Mouse (Mus musculus) midbrain, embryonic 13.5 days (tissue): ENCODE data around the gene Smg9. TPM values are rescaled to one million over a fixed set of nuclear protein-coding genes. Genes with fewer than 3 reads are reported as not detected.

Experiments used
- ATAC-seq: fragments of 200-750 bp; cut with Nextera tagmentation; 2 replicates; pipeline ENCODE4 v1.8.0; 2017; ENCODE audit warnings: mild to moderate bottlenecking, moderate TSS enrichment, moderate library complexity
- H3K27ac ChIP-seq: fragments of 300-500 bp; sonication (generic); 2 replicates; pipeline ENCODE4 v1.5.1; 2015; ENCODE audit warnings: inconsistent platforms, mild to moderate bottlenecking, moderate library complexity
- H3K27me3 ChIP-seq: fragments of 300-500 bp; sonication (generic); 2 replicates; pipeline ENCODE4 v1.6.1; 2015; ENCODE audit warnings: mild to moderate bottlenecking, inconsistent platforms
- H3K36me3 ChIP-seq: fragments of 300-500 bp; sonication (generic); 2 replicates; pipeline ENCODE4 v1.6.1; 2015; ENCODE audit warnings: mild to moderate bottlenecking, inconsistent platforms
- H3K4me1 ChIP-seq: fragments of 300-500 bp; sonication (generic); replicated peaks from 2 replicates; pipeline ENCODE4 v1.6.1; 2015; ENCODE audit warnings: inconsistent platforms
- H3K4me2 ChIP-seq: fragments of 300-500 bp; sonication (generic); replicated peaks from 2 replicates; pipeline ENCODE4 v1.6.1; 2015; ENCODE audit warnings: moderate library complexity, mild to moderate bottlenecking, inconsistent platforms
- H3K4me3 ChIP-seq: fragments of 300-500 bp; sonication (generic); replicated peaks from 2 replicates; pipeline ENCODE4 v1.5.1; 2015; ENCODE audit warnings: mild to moderate bottlenecking, inconsistent platforms
- H3K9ac ChIP-seq: fragments of 300-500 bp; sonication (generic); replicated peaks from 2 replicates; pipeline ENCODE4 v1.6.1; 2015; ENCODE audit warnings: mild to moderate bottlenecking, inconsistent platforms
- H3K9me3 ChIP-seq: fragments of 300-500 bp; sonication (generic); 2 replicates; pipeline ENCODE4 v1.6.1; 2016; ENCODE audit warnings: mild to moderate bottlenecking, inconsistent platforms
- WGBS: fragments of 180-500 bp; shearing (Covaris S2); methylation state at CpG from one replicate; pipeline ENCODE4 v1.1.7; 2015; 5-methylcytosine and 5-hydroxymethylcytosine counted together
- polyA plus RNA-seq: library from polyadenylated mRNA; unstranded; fragments of >200 nt; fragmentation: Nextera tagmentation; extraction: Ambion mirVana; gene quantifications from 2 replicates; pipeline ENCODE4 v1.2.1, GENCODE M21; 2015

Gene Smg9
- polyA plus RNA-seq = 32.9 and 33.5 TPM in 2 replicates

DNA sequence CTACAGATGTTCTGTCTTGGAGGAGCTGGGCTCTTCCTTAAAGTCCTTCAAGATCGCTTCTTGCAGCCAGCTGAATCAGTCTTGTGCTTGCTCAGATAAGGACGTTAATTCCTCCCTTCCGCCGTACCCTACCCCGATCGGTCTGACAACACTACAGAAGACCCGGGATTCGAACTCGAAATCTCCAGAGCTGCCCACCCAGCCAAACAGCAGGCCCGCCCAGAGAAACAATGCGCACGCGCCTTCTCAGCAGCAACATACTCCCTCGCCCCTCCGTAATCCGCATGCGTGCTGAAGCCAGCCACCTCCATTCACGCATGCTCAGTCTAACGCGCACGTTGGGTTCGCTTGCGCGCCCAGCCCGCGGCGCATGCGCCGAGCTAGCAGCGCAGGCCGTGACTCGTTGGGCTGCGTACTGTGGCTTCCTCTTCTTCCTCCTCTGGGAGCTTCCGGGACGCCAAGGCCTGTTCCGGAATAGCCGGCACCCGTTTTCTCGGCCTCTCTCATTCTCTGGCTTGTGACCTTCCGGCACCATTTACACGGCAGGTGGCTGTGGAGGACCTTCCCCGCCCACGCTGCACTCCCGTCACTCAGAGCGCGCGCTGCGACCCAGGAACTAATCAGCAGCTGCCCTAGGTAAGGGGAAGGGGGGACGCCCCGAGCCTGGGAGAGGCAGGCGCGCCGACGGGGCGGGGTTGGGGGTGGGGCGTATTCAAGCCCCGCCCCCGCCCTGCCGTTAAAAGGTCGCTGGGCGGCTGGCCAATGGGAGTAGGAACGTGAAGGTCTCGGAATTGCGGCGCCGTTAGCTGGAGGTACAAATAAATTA, at the start of gene Smg9:
Gene Smg9 (plus strand): TSS at position 364 of the 826 bp plus-strand sequence.
- Histone ChIP-seq H3K9ac (peak within 1 kb of the TSS; percentile 74), H3K4me2 (peak within 1 kb of the TSS; percentile 59), H3K27ac (peak within 1 kb of the TSS; percentile 98), H3K9me3 (no peaks in the 10 kb centered on the region), H3K4me3 (peak within 1 kb of the TSS; percentile 62), H3K27me3 (no peaks in the 10 kb centered on the region), H3K36me3 (peaks cover 25% of the 10 kb centered on the region), H3K4me1 (peaks cover 11% of the 10 kb centered on the region)
- WGBS = 2% methylated on average over 66 of the region's 66 CpGs
- peak; percentile 96 for ATAC-seq

DNA sequence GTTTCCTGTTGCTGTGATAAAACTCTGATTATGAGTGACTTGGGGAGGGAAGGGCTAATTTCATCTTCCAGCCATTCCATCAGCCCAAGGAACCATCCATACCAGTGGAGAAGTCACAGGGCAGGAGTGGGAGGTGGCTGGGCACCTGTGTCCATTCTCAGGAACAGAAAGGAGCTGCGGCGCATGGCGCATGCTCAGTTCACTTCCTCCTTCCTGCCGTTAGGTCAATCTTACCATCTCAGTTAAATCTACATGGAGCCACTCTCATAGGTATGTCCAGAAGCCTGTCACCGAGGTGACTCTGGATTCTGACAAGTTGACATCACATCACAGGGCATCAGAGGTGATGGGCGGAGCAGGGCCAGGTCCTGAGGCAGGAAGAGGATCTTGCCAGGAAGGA, 43.8 kb upstream of the Smg9 start:
- no peak overlapping the region for H3K27ac ChIP-seq
- 86% methylated on average over 6 of the region's 6 CpGs for WGBS
- H3K27me3 ChIP-seq = peaks cover 13% of the 10 kb centered on the region; the same call in 1 of the 2 replicates
- H3K9ac ChIP-seq = no peak overlapping the region
- no peak overlapping the region for H3K4me2 ChIP-seq
- no peak for ATAC-seq
- no peaks in the 10 kb centered on the region for H3K4me1 ChIP-seq
- H3K4me3 ChIP-seq = no peak overlapping the region
- no peaks in the 10 kb centered on the region for H3K9me3 ChIP-seq
- no peaks in the 10 kb centered on the region for H3K36me3 ChIP-seq

DNA sequence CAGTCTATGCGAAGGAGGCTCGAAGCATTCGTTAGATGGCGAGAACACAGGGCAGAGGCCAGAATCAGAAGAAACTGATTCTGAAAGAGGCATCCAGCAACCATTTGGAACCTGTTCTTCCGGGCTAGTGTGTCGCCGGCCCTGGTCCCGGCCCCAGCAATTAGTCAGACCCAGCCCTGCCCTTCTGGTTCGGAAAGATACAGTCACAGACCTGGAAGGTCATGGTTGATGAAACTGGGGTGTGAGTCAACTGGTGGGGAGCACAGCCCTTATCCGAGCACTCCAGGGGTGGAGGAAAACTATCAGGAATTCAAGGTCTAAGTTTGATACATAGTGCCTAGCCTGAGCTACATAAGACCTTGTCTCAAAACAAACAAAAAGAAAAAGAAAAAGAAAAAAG, 43.3 kb upstream of the Smg9 start:
- Histone ChIP-seq H3K27me3 (peaks cover 13% of the 10 kb centered on the region; the same call in 1 of the 2 replicates), H3K9me3 (no peaks in the 10 kb centered on the region), H3K36me3 (no peaks in the 10 kb centered on the region), H3K9ac (no peak overlapping the region), H3K4me2 (no peak overlapping the region), H3K4me3 (no peak overlapping the region), H3K4me1 (no peaks in the 10 kb centered on the region), H3K27ac (no peak overlapping the region)
- ATAC-seq = no peak
- 83% methylated on average over 10 of the region's 10 CpGs for WGBS

DNA sequence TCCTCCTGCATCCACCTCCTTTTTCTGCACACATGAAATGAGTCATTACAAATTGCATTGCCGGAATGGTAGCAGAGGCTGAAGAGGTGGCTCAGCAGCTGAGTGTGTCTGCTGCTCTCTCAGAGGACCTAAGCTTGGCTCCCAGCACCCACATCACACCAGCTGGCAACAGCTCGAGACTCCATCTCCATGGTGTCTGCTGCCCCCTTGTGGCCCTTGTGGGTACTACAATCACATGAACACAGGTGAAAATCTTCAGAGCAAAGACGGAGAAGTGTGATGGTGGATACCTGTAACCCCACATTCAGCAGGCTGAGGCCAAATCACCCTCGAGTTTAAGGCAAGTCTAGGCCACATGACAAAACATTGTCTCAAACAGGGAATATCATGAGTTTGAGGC, 41.5 kb upstream of the Smg9 start:
- Histone ChIP-seq H3K4me3 (no peak overlapping the region), H3K9ac (no peak overlapping the region), H3K4me2 (no peak overlapping the region), H3K4me1 (no peaks in the 10 kb centered on the region), H3K27me3 (peaks cover 8% of the 10 kb centered on the region; the same call in 1 of the 2 replicates), H3K36me3 (no peaks in the 10 kb centered on the region), H3K27ac (no peak overlapping the region), H3K9me3 (no peaks in the 10 kb centered on the region)
- 48% methylated on average over 4 of the region's 4 CpGs for WGBS
- ATAC-seq = no peak

DNA sequence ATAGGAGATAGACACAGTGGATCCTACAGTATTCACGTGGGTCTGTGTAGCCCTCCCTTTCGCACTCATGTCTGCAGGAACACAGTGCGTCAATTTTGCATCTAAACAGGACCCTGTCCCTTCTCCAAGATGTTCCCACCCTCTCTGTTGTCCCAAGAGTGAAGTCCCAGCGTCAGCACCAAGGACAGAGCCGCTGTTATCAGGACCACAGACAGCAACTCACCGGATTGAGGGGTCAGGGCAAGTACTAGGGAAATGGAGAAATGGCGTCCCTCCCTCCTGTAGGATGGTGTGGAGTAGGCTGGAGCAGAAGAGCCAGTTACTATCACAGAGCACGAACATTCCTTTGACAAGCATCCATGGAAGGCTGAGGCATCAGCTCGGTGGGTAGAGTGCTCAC, 40.1 kb upstream of the Smg9 start:
- Histone ChIP-seq H3K27me3 (0 out of 2 replicates have a peak, but pooled peaks cover 2% of the 10 kb centered on the region), H3K4me1 (no peaks in the 10 kb centered on the region), H3K4me2 (no peak overlapping the region), H3K4me3 (no peak overlapping the region), H3K36me3 (no peaks in the 10 kb centered on the region), H3K9ac (no peak overlapping the region), H3K9me3 (no peaks in the 10 kb centered on the region), H3K27ac (no peak overlapping the region)
- 31% methylated on average over 9 of the region's 9 CpGs for WGBS
- no peak for ATAC-seq

DNA sequence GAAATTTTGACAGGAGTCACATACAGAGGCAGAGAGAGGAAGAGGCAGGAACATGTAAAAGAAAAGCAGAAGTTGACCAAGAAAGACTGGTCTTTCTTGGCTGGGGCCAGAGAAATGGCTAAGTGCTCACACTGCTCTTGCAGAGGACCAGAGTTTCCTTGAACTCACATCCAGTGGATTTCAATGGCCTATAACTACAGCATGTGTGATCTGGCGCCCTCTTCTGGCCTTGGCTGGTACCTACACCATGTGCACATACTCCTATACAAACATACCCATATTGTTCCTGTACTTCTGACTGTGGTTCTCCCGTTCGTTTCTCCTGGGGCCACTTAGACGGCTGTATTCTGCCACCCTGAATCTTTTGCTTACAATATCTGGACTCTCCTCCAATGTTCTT, 38.4 kb upstream of the Smg9 start:
- no peak for ATAC-seq
- no peak overlapping the region for H3K27ac ChIP-seq
- 0 out of 2 replicates have a peak, but pooled peaks cover 4% of the 10 kb centered on the region for H3K27me3 ChIP-seq

DNA sequence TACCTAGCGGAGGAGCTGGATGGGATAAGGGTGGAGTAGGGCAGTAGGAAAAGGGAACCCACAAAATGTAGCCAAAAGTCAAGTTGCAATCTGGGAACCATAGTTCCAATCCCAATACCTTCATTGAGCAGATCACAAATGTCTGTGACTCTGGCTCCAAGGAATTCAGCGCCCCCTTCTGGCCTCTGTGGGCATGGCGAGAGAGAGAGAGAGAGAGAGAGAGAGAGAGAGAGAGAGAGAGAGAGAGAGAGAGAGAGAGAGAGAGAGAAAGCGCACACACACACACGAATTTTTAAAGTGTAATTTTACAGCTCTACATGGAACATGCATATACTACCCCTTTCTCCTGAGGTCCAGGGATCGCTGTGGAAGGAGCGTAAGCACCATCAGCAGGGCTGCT, 36.2 kb upstream of the Smg9 start:
- no peak overlapping the region for H3K4me2 ChIP-seq
- 25% methylated on average over 7 of the region's 7 CpGs for WGBS
- no peak for ATAC-seq
- H3K9ac ChIP-seq = no peak overlapping the region
- H3K4me3 ChIP-seq = no peak overlapping the region
- H3K9me3 ChIP-seq = no peaks in the 10 kb centered on the region
- H3K4me1 ChIP-seq = no peaks in the 10 kb centered on the region
- H3K36me3 ChIP-seq = no peaks in the 10 kb centered on the region
- H3K27ac ChIP-seq = no peak overlapping the region
- H3K27me3 ChIP-seq = 0 out of 2 replicates have a peak, but pooled peaks cover 4% of the 10 kb centered on the region

More for the DNA sequence above, 38.4 kb upstream of the Smg9 start:
- Histone ChIP-seq H3K9ac (no peak overlapping the region), H3K4me1 (no peaks in the 10 kb centered on the region), H3K4me3 (no peak overlapping the region), H3K36me3 (no peaks in the 10 kb centered on the region), H3K9me3 (no peaks in the 10 kb centered on the region), H3K4me2 (no peak overlapping the region)
- WGBS = 64% methylated on average over 4 of the region's 4 CpGs

DNA sequence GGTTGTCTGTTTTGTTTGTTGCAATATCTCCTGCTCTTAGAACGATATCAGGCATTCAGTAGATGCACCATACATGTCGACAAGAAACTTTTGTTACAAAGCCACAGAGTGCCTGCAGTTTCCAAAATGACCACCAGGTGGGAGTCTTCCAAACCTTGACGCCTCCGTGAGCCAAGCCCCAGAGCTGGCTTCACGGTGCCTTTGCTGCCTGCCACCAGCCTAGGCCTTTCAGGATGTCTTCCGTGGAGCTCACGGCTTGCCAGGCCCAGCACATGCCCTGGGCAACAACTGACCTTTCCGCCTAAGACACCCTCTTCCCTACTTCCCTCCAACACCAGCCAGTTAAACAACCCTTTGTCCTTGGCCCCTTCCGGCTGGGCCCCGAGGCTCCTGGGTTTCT, 34.6 kb upstream of the Smg9 start:
- Histone ChIP-seq H3K27me3 (0 out of 2 replicates have a peak, but pooled peaks cover 4% of the 10 kb centered on the region), H3K4me3 (no peak overlapping the region), H3K9ac (no peak overlapping the region), H3K9me3 (no peaks in the 10 kb centered on the region), H3K36me3 (no peaks in the 10 kb centered on the region), H3K27ac (no peak overlapping the region), H3K4me1 (no peaks in the 10 kb centered on the region), H3K4me2 (no peak overlapping the region)
- peak; percentile 82 for ATAC-seq
- WGBS = 26% methylated on average over 10 of the region's 10 CpGs

DNA sequence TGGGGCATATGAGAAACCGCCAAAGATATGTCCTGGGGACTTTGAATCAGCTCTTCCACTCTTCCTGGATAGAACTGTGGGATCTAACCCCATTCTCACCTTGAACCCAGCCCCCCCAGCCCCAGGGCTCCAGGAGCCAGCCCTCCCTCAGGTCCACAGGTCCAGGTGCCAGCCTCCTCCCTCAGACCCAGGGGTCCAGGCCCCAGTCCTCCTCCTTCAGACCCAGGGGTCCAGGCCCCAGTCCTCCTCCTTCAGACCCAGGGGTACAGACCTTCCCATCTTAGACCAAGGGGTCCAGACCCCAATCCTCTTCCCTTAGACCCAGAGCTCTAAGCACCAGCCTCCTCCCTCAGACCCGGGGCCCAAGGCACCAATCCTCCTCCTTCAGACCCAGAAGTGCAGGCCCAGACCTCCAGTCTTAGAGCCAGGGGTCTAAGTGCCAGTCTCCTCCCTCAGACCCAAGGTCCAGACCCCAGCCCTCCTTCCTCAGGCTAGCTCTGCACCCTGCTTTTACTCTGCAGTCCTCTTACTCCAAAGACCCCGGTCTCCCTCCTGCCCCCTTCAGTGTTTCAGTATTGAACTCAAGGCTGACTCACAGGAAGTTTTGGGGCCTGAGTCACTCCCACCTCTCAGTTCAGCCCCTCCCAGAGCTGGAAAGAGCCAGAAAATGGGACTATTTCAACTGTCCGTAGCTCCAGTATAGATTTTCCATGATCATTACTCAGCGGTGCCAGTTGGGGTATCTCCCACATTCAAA, 34.0 kb upstream of the Smg9 start:
- H3K9ac ChIP-seq = no peak overlapping the region
- H3K27ac ChIP-seq = no peak overlapping the region

DNA sequence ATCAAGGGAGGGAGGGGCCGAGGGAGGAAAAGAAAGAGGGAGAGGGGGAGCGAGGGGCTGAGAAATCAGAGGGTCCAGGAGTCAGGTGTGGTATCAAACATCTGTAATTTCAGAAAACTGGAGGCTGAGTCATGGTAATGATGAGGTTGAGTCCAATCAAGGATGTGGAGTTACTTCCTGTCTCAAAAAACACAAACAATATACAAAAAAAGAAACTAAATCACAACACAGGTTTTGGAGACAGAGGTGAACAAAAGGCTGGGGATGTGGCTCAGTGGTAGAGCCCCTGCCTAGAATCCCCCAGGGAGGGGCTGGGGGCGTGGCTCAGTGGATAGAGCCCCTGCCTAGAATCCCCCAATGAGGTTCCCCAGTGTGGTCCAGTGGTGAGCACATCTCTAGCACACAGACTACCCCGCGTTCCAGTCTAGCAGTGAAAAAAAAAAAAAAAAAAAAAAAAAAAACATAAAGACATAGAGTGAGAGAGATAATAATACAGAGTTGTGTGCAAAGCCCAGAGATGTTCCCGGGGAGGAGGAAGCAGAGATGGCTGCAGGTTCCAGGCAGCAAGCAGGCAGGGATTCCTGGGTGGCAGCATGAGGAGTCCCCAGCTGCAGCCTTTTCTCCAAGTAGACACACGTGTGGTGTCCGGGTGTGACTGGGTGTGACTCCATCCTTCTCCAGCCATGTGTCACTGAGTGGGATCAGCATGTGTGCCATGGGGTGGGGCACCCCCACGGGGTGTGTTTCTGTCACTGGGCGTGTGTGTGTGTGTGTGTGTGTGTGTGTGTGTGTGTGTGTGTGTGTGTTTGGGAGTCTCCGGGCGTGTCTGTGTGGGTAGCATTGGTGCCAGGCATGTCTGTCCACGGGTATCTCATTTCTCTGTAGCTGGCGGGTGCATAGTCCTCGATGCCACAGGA, 32.4 kb upstream of the Smg9 start:
- Histone ChIP-seq H3K9me3 (no peaks in the 10 kb centered on the region), H3K4me2 (no peak overlapping the region), H3K4me1 (0 out of 2 replicates have a peak, but pooled peaks cover 2% of the 10 kb centered on the region), H3K36me3 (no peaks in the 10 kb centered on the region), H3K27me3 (0 out of 2 replicates have a peak, but pooled peaks cover 4% of the 10 kb centered on the region), H3K4me3 (no peak overlapping the region), H3K9ac (no peak overlapping the region), H3K27ac (no peak overlapping the region)
- ATAC-seq = no peak
- 85% methylated on average over 15 of the region's 15 CpGs for WGBS

More for the DNA sequence above, 34.0 kb upstream of the Smg9 start:
- Histone ChIP-seq H3K4me1 (0 out of 2 replicates have a peak, but pooled peaks cover 2% of the 10 kb centered on the region), H3K4me2 (no peak overlapping the region), H3K27me3 (0 out of 2 replicates have a peak, but pooled peaks cover 4% of the 10 kb centered on the region), H3K4me3 (no peak overlapping the region), H3K9me3 (no peaks in the 10 kb centered on the region), H3K36me3 (no peaks in the 10 kb centered on the region)
- ATAC-seq = peak; percentile 38
- WGBS = 87% methylated on average over 5 of the region's 5 CpGs

DNA sequence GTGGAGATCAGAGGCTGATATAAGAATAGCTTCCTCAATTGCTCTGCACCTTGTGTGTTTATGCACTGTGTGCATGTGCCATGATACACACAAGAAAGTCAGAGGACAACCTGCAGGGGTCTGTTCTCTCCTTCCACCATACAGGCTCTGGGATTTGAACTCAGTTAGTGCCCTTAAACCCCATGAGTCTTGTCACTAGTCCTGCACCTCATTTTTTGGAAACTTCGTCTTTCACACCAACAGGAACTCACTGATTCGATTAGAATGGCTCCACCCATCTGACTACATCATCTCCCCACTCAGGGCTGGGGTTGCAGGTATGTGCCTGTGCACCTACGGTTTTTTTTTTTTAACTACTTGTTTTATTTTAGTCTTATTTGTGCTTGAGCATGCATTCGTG, 31.2 kb upstream of the Smg9 start:
- Histone ChIP-seq H3K4me2 (no peak overlapping the region), H3K9ac (no peak overlapping the region), H3K27ac (no peak overlapping the region), H3K4me1 (peaks cover 5% of the 10 kb centered on the region), H3K27me3 (0 out of 2 replicates have a peak, but pooled peaks cover 4% of the 10 kb centered on the region), H3K36me3 (no peaks in the 10 kb centered on the region), H3K9me3 (no peaks in the 10 kb centered on the region), H3K4me3 (no peak overlapping the region)
- 66% methylated on average over 4 of the region's 4 CpGs for WGBS
- ATAC-seq = no peak
